Mouse (Mus musculus) myocyte (in vitro differentiated cells): ENCODE measurements around the gene Agfg2.

ENCODE experiments used
- CEBPB ChIP-seq: IDR thresholded peaks from 2 replicates; pipeline ENCODE4 v1.6.1; 2011; ENCODE audit warnings: mild to moderate bottlenecking, moderate library complexity; ENCODE audit not compliant: poor library complexity, insufficient read depth, severe bottlenecking
- MAX ChIP-seq: IDR thresholded peaks from one replicate; pipeline ENCODE4 v1.6.1; 2011; ENCODE audit warnings: low read depth, mild to moderate bottlenecking, control low read depth
- POLR2A ChIP-seq: IDR thresholded peaks from one replicate; pipeline ENCODE4 v1.6.1; 2011; ENCODE audit warnings: low read depth, mild to moderate bottlenecking, control low read depth, moderate library complexity; ENCODE audit not compliant: insufficient read length
- POLR2AphosphoS2 ChIP-seq: IDR thresholded peaks from one replicate; pipeline ENCODE4 v1.6.1; 2011; ENCODE audit warnings: low read depth, control low read depth; ENCODE audit not compliant: insufficient read length
- REST ChIP-seq: IDR thresholded peaks from one replicate; pipeline ENCODE4 v1.6.1; 2011; ENCODE audit warnings: mild to moderate bottlenecking, control low read depth, moderate library complexity; ENCODE audit not compliant: insufficient read depth, insufficient read length
- USF1 ChIP-seq: IDR thresholded peaks from one replicate; pipeline ENCODE4 v1.6.1; 2011; ENCODE audit warnings: low read depth, mild to moderate bottlenecking, control low read depth, moderate library complexity

DNA sequence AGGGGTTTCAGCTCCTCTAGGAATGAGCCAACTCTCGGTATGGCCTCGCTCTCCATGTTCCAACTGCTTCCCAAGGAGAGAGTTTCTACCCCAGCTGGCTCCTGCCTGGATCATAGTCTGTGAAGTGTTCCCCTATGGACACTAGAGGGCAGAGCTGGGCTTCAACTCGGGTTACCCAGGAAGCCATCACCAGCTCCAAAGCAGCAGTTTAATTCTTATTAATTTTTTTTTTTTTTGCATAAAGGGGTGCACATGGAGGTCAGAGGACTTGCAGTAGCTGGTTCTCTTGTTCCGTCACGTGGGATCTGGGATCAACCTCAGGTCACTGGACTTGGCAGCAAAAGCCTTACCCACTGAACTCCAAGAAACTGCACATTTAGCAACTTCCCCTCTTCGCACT, 27.5 kb downstream of the Agfg2 start:
- TF ChIP-seq USF1 (no peak), POLR2A (no peak), MAX (no peak), POLR2AphosphoS2 (no peak), REST (no peak), CEBPB (no peak)
